Mouse (Mus musculus) testis, adult 2 months (tissue): ENCODE measurements around the gene Rb1. TPM values are rescaled to one million over a fixed set of nuclear protein-coding genes. Genes with fewer than 3 reads are reported as not detected.
A peak's percentile ranks its signal among the peaks of the same experiment; 100 is the strongest.

ENCODE experiments used
- H3K27ac ChIP-seq: fragments of 200-500 bp; 2 replicates; pipeline ENCODE4 v1.5.1; 2012; ENCODE audit warnings: low read depth, low read length; ENCODE audit not compliant: control insufficient read depth, insufficient read depth
- H3K27me3 ChIP-seq: fragments of 200-500 bp; 2 replicates; pipeline ENCODE4 v1.6.1; 2012; ENCODE audit warnings: mild to moderate bottlenecking, low read length, moderate library complexity; ENCODE audit not compliant: control insufficient read depth, insufficient read depth
- H3K36me3 ChIP-seq: fragments of 200-500 bp; 2 replicates; pipeline ENCODE4 v1.6.1; 2012; ENCODE audit warnings: mild to moderate bottlenecking, low read length; ENCODE audit not compliant: control insufficient read depth, insufficient read depth
- H3K4me1 ChIP-seq: fragments of 200-500 bp; 2 replicates; pipeline ENCODE4 v1.6.1; 2012; ENCODE audit warnings: low read length; ENCODE audit not compliant: control insufficient read depth, insufficient read depth
- H3K4me3 ChIP-seq: fragments of 200-500 bp; 2 replicates; pipeline ENCODE4 v1.5.1; 2012; ENCODE audit warnings: low read depth, mild to moderate bottlenecking, low read length, moderate library complexity, mixed read lengths; ENCODE audit not compliant: control insufficient read depth
- CTCF ChIP-seq: fragments of 200-500 bp; IDR thresholded peaks from 2 replicates; pipeline ENCODE4 v1.5.1; 2012; ENCODE audit warnings: low read depth, mild to moderate bottlenecking, inconsistent platforms, low read length, moderate library complexity; ENCODE audit not compliant: control insufficient read depth, insufficient read depth, insufficient replicate concordance
- POLR2A ChIP-seq: fragments of 200-500 bp; IDR thresholded peaks from 2 replicates; pipeline ENCODE4 v1.6.1; 2012; ENCODE audit warnings: low read depth, mild to moderate bottlenecking, inconsistent platforms, low read length, moderate library complexity; ENCODE audit not compliant: control insufficient read depth
- polyA plus RNA-seq: library from polyadenylated mRNA; depleted of rRNA; stranded (reverse); fragments of >200 nt; gene quantifications from 2 replicates; pipeline ENCODE4 v1.2.3, GENCODE M21; 2012

Gene Rb1
- polyA plus RNA-seq, 1 experiment: 6.4 TPM

DNA sequence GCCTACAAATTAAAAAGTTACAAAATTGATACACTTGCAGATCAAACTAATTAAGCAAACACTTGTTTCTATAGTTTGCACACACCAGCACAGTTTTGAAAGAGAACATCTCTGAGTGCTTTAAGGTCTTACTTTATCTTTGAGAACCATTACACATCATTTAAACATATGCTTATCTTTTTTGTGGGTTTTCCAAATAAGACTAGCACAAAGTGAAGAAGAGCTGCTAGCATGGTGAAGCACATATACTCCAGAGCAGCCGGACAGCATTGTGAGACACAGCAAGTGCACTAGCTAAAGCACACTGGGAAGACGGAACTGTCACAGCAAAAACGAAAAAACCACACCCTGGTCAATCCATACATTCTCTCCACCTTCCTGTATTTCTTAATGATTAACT is 3.5 kb downstream of the Rb1 start:
- Histone ChIP-seq H3K27ac (no peak overlapping the region), H3K4me1 (peaks cover 7% of the 10 kb centered on the region), H3K4me3 (no peak overlapping the region), H3K27me3 (no peaks in the 10 kb centered on the region), H3K36me3 (no peaks in the 10 kb centered on the region)
- TF ChIP-seq POLR2A: no peak
- TF ChIP-seq CTCF: no peak

GRCm38 (mm10) chr14:73316933-73317332 is 8.7 kb downstream of the Rb1 start:
- Histone ChIP-seq H3K27ac (no peak overlapping the region), H3K36me3 (no peaks in the 10 kb centered on the region), H3K27me3 (no peaks in the 10 kb centered on the region), H3K4me3 (no peak overlapping the region), H3K4me1 (no peaks in the 10 kb centered on the region)
- no peak for TF ChIP-seq POLR2A
- TF ChIP-seq CTCF: no peak

DNA sequence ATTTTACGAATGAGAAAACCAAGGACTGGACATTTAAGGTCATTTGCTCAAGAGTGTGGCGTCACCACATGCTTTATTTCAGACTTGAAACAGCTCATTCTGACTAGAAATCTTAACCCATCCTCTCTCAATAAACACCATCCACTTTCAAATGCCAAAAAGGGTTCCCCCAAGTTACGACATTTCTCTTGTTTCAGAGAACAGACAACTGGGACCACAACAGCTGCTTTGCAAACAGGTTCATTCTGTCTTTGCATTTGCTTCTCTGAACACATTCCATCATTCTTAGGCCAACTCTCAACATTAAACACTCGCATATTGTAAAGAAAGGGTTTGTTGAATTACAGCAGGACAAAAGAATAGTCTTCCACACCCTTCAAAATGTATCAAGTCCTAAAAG is 11.8 kb downstream of the Rb1 start:
- TF ChIP-seq CTCF (no peak), POLR2A (no peak)
- no peaks in the 10 kb centered on the region for H3K27me3 ChIP-seq
- no peak overlapping the region for H3K27ac ChIP-seq
- no peaks in the 10 kb centered on the region for H3K4me1 ChIP-seq
- no peak overlapping the region for H3K4me3 ChIP-seq
- no peaks in the 10 kb centered on the region for H3K36me3 ChIP-seq

DNA sequence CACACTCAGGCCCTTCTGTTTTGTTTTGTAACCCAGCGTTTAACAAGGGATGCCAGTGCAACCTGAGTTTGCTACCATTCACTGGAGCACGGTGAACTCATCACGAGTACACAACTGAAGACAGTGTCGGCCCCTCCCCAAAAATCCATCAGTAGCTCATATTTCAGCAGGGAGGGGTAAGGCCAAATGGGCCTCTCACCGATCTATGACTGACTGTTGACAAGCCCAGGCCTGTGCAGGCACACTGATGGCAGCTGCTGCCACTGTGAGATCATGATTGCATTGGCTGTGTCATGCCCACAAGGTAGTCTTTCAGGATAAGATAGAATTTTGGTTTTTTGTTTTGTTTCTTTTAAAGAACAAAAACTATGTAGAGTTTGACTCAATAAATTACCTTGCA is 12.2 kb downstream of the Rb1 start:
- no peaks in the 10 kb centered on the region for H3K27me3 ChIP-seq
- no peak overlapping the region for H3K27ac ChIP-seq
- TF ChIP-seq POLR2A (no peak), CTCF (no peak)
- H3K36me3 ChIP-seq: no peaks in the 10 kb centered on the region
- H3K4me3 ChIP-seq: no peak overlapping the region
- no peaks in the 10 kb centered on the region for H3K4me1 ChIP-seq

GRCm38 (mm10) chr14:73312909-73313308 is 12.7 kb downstream of the Rb1 start:
- no peak overlapping the region for H3K4me3 ChIP-seq
- no peaks in the 10 kb centered on the region for H3K36me3 ChIP-seq
- no peaks in the 10 kb centered on the region for H3K27me3 ChIP-seq
- H3K4me1 ChIP-seq: no peaks in the 10 kb centered on the region
- no peak for TF ChIP-seq CTCF
- TF ChIP-seq POLR2A: no peak
- H3K27ac ChIP-seq: no peak overlapping the region

DNA sequence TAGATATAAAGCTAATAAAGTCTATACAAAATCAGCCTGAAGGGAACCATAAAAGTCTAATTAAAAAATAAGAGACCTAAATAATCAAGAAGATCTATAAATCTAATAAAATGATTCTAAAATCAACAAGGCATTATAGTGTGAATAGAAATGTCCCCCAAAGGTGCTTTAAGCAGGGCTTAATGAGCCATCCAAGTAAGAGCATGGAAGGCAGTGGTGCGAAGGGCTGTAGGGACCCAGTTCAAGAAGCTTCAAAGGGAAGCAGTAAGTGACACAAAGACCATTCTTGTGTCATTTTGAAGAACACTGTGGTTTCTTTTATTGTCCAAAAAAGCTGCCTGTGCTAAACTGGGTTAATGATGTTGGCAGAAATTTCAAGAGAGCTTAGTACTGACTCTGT is 18.1 kb downstream of the Rb1 start:
- H3K4me3 ChIP-seq: no peak overlapping the region
- no peaks in the 10 kb centered on the region for H3K27me3 ChIP-seq
- TF ChIP-seq CTCF: no peak
- no peak for TF ChIP-seq POLR2A
- H3K4me1 ChIP-seq: no peaks in the 10 kb centered on the region
- H3K27ac ChIP-seq: no peak overlapping the region
- H3K36me3 ChIP-seq: no peaks in the 10 kb centered on the region

DNA sequence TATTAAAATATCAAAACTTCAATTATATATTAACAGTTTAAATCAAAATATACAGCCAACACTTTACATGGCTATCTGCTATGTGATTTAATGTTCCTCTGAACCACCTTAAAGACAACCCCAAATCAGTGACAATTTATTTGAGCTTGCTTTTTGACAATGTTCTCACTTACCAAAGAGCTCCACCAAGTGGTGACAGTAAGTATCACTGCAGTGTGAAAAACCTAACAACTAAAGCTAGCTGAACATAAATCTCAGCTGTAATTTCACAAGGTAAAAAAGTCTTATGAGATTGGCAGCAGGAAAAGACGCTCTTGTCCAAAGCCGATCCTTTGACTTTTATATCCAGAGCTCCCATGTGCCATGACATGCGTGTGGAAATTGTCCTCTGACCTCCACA is 22.4 kb downstream of the Rb1 start:
- no peak overlapping the region for H3K4me3 ChIP-seq
- H3K27ac ChIP-seq: no peak overlapping the region
- TF ChIP-seq CTCF (peak; percentile 8; the same call in 1 of the 2 replicates), POLR2A (no peak)
- no peaks in the 10 kb centered on the region for H3K4me1 ChIP-seq
- no peaks in the 10 kb centered on the region for H3K36me3 ChIP-seq
- H3K27me3 ChIP-seq: no peaks in the 10 kb centered on the region

GRCm38 (mm10) chr14:73301856-73302255 is 23.8 kb downstream of the Rb1 start:
- peaks cover 1% of the 10 kb centered on the region; the same call in 1 of the 2 replicates for H3K36me3 ChIP-seq
- no peak overlapping the region for H3K4me3 ChIP-seq
- no peak for TF ChIP-seq CTCF
- TF ChIP-seq POLR2A: no peak
- no peaks in the 10 kb centered on the region for H3K4me1 ChIP-seq
- no peaks in the 10 kb centered on the region for H3K27me3 ChIP-seq
- no peak overlapping the region for H3K27ac ChIP-seq
